ENCODE assay signal across 7 mouse cellular contexts in genomic region chr2:28539949-28540348, GRCm38 (mm10). TPM values are rescaled to one million over a fixed set of nuclear protein-coding genes. Genes with fewer than 3 reads are reported as not detected.
DNase-seq lines count a peak whose midpoint lies in the region; ATAC-seq lines count a peak whose summit lies in the region.

No protein-coding gene starts in this region.

- H3K36me3 ChIP-seq in hindbrain, embryonic 14.5 days (replicated peaks; ENCODE audit: control insufficient read depth, insufficient read depth) = peaks cover 44% of the 10 kb centered on the region

- H3K27me3 ChIP-seq in hindbrain, embryonic 14.5 days (ENCODE audit: control insufficient read depth, insufficient read depth, low read length) = no peaks in the 10 kb centered on the region

- ATAC-seq in hindbrain, embryonic 14.5 days (ENCODE audit: low FRiP score) = no peak
- ATAC-seq in megakaryocyte, adult 5-6 weeks (ENCODE audit: poor library complexity, severe bottlenecking) = peak; percentile 97

- WGBS in hindbrain, embryonic 14.5 days = 70% methylated on average over 2 of the region's 2 CpGs

- peak overlapping the region; percentile 66 for H3K27ac ChIP-seq in hindbrain, embryonic 14.5 days

- H3K9me3 ChIP-seq in hindbrain, embryonic 14.5 days (ENCODE audit: control insufficient read depth, low read length) = no peaks in the 10 kb centered on the region

- H3K9ac ChIP-seq in hindbrain, embryonic 14.5 days = peak overlapping the region; percentile 51; the same call in 1 of the 2 replicates

- H3K4me3 ChIP-seq in hindbrain, embryonic 14.5 days (replicated peaks; ENCODE audit: low read length) = no peak overlapping the region

- peak overlapping the region; percentile 12; the same call in 1 of the 2 replicates for H3K4me2 ChIP-seq in hindbrain, embryonic 14.5 days (replicated peaks)

- H3K4me1 ChIP-seq in hindbrain, embryonic 14.5 days (replicated peaks; ENCODE audit: control insufficient read depth, insufficient read depth, low read length) = peaks cover 52% of the 10 kb centered on the region

- peak; percentile 64 for DNase-seq in CD4-positive, CD25-positive, alpha-beta regulatory T cell, adult 2 months (ENCODE audit: low read depth, low spot score)
- DNase-seq in brain, adult 2 months (ENCODE audit: low read depth, low spot score) = peak; percentile 41
- no peak for DNase-seq in hindbrain, embryonic 14.5 days (ENCODE audit: low spot score)
- DNase-seq in thymus, postnatal 0 days (ENCODE audit: low spot score) = peak; percentile 68
- DNase-seq in embryo, embryonic 10.5 days (ENCODE audit: low spot score) = no peak
- DNase-seq in adrenal gland, adult 8-10 months = no peak

RNA-seq across cellular contexts. Expression of gene Cel, which starts 23.3 kb away (rescaled TPM):
- polyA plus RNA-seq in hindbrain, embryonic 14.5 days (2014; fragmentation: Nextera tagmentation; extraction: Ambion mirVana) = not detected in 2 replicates
- not detected in 2 replicates for total RNA-seq in megakaryocyte, adult 5-6 weeks (2015)
- not detected in 2 replicates for total RNA-seq in megakaryocyte, adult 5-6 weeks (2017)
- 0.44 and 0.50 TPM in 2 replicates for polyA plus RNA-seq in thymus, postnatal 0 days (2015; fragmentation: Nextera tagmentation; extraction: Ambion mirVana)
- not detected for total RNA-seq in adrenal gland, adult 8-10 months (2022)

RNA-seq across cellular contexts. Expression of gene Ralgds, which starts 27.0 kb away (rescaled TPM):
- polyA plus RNA-seq in hindbrain, embryonic 14.5 days (2014; fragmentation: Nextera tagmentation; extraction: Ambion mirVana) = 92.9 and 95.5 TPM in 2 replicates
- 1.4 and 2.3 TPM in 2 replicates for total RNA-seq in megakaryocyte, adult 5-6 weeks (2015)
- total RNA-seq in megakaryocyte, adult 5-6 weeks (2017) = 1.8 and 2.1 TPM in 2 replicates
- polyA plus RNA-seq in thymus, postnatal 0 days (2015; fragmentation: Nextera tagmentation; extraction: Ambion mirVana) = 13.3 and 15.7 TPM in 2 replicates
- 10 to 100 TPM; 33.3 to 51.0 (median 38.6) TPM for total RNA-seq in adrenal gland, adult 8-10 months (2022)

RNA-seq across cellular contexts. Expression of gene Gm10134, which starts 34.1 kb away (rescaled TPM):
- 0.90 and 2.9 TPM in 2 replicates for polyA plus RNA-seq in hindbrain, embryonic 14.5 days (2014; fragmentation: Nextera tagmentation; extraction: Ambion mirVana)
- total RNA-seq in megakaryocyte, adult 5-6 weeks (2015) = not detected in 2 replicates
- not detected in 2 replicates for total RNA-seq in megakaryocyte, adult 5-6 weeks (2017)
- 2.6 and 3.6 TPM in 2 replicates for polyA plus RNA-seq in thymus, postnatal 0 days (2015; fragmentation: Nextera tagmentation; extraction: Ambion mirVana)
- 1 to 10 TPM; 3.0 to 5.1 (median 4.7) TPM for total RNA-seq in adrenal gland, adult 8-10 months (2022)

RNA-seq across cellular contexts. Expression of gene Gbgt1, which starts 43.3 kb away (rescaled TPM):
- 1.3 and 1.7 TPM in 2 replicates for polyA plus RNA-seq in hindbrain, embryonic 14.5 days (2014; fragmentation: Nextera tagmentation; extraction: Ambion mirVana)
- not detected in 2 replicates for total RNA-seq in megakaryocyte, adult 5-6 weeks (2015)
- total RNA-seq in megakaryocyte, adult 5-6 weeks (2017) = 0.48 TPM in 1 of 2 replicates, not detected in the other
- 0.35 and 0.88 TPM in 2 replicates for polyA plus RNA-seq in thymus, postnatal 0 days (2015; fragmentation: Nextera tagmentation; extraction: Ambion mirVana)
- 10 to 100 TPM in 1 of 4 experiments, 1 to 10 TPM in 3; 4.8 to 12.6 (median 6.7) TPM for total RNA-seq in adrenal gland, adult 8-10 months (2022)

RNA-seq across cellular contexts. Expression of gene Gtf3c5, which starts 43.6 kb away (rescaled TPM):
- polyA plus RNA-seq in hindbrain, embryonic 14.5 days (2014; fragmentation: Nextera tagmentation; extraction: Ambion mirVana) = 28.6 and 29.3 TPM in 2 replicates
- 12.2 and 15.2 TPM in 2 replicates for total RNA-seq in megakaryocyte, adult 5-6 weeks (2015)
- 10.3 and 13.7 TPM in 2 replicates for total RNA-seq in megakaryocyte, adult 5-6 weeks (2017)
- polyA plus RNA-seq in thymus, postnatal 0 days (2015; fragmentation: Nextera tagmentation; extraction: Ambion mirVana) = 18.8 and 20.7 TPM in 2 replicates
- total RNA-seq in adrenal gland, adult 8-10 months (2022) = 10 to 100 TPM; 21.4 to 26.3 (median 23.4) TPM

Comparison
In these comparisons a context has a peak if more than half of its experiments do, and no peak if none do; other contexts are left out.
1. DNase-seq: peak in CD4-positive, CD25-positive, alpha-beta regulatory T cell, adult 2 months (single experiment), brain, adult 2 months (single experiment) and thymus, postnatal 0 days (single experiment); none in hindbrain, embryonic 14.5 days (single experiment), embryo, embryonic 10.5 days (single experiment) and adrenal gland, adult 8-10 months (single experiment).
2. RNA of gene Ralgds, which starts 27.0 kb away (total RNA-seq): 33.3 to 51.0 TPM in adrenal gland, adult 8-10 months; 1.4 to 2.3 TPM in megakaryocyte, adult 5-6 weeks; every median in the first group is over 10 times any median in the second.
3. RNA of gene Gm10134, which starts 34.1 kb away (total RNA-seq): 3.0 to 5.1 TPM in adrenal gland, adult 8-10 months; not detected in megakaryocyte, adult 5-6 weeks; every median in the first group is over 4 times any median in the second.